8 mouse cellular contexts compared by ENCODE assay signal in genomic region chr4:52726625-52727297, GRCm38 (mm10).
DNase-seq lines count a peak whose midpoint lies in the region; ATAC-seq and TF ChIP-seq lines count a peak whose summit lies in the region.

No protein-coding gene starts in this region.

- peak; percentile 44; the same call in 1 of the 2 replicates for TF ChIP-seq CTCF in spleen, adult 2 months (IDR thresholded peaks at IDR 0.05; ENCODE audit: extremely low read depth, insufficient read depth, insufficient read length, insufficient replicate concordance)
- peak; percentile 98 for TF ChIP-seq CTCF in hindbrain, postnatal 0 days (IDR thresholded peaks at IDR 0.05; ENCODE audit: low read depth)

- no peaks in the 10 kb centered on the region for H3K27me3 ChIP-seq in spleen, adult 2 months (ENCODE audit: control insufficient read depth, insufficient read depth, low read length)
- H3K27me3 ChIP-seq in forebrain, embryonic 13.5 days: no peaks in the 10 kb centered on the region
- no peaks in the 10 kb centered on the region for H3K27me3 ChIP-seq in hindbrain, postnatal 0 days (ENCODE audit: insufficient read depth, low read length)

- H3K9ac ChIP-seq in forebrain, embryonic 13.5 days: no peak overlapping the region
- H3K9ac ChIP-seq in hindbrain, postnatal 0 days (replicated peaks; ENCODE audit: low read length): no peak overlapping the region

- no peak for TF ChIP-seq POLR2A in spleen, adult 2 months (IDR thresholded peaks at IDR 0.05; ENCODE audit: low read depth, low read length)

- H3K9me3 ChIP-seq in forebrain, embryonic 13.5 days (replicated peaks): no peaks in the 10 kb centered on the region
- H3K9me3 ChIP-seq in hindbrain, postnatal 0 days (ENCODE audit: low read length): no peaks in the 10 kb centered on the region

- peak; percentile 89 for ATAC-seq in forebrain, embryonic 13.5 days
- peak; percentile 78 for ATAC-seq in hindbrain, postnatal 0 days

- H3K4me3 ChIP-seq in spleen, adult 2 months (ENCODE audit: extremely low read depth, insufficient read depth, insufficient read length): no peak overlapping the region
- no peak overlapping the region for H3K4me3 ChIP-seq in forebrain, embryonic 13.5 days
- H3K4me3 ChIP-seq in hindbrain, postnatal 0 days (ENCODE audit: low read length): no peak overlapping the region

- 40% methylated on average over 14 of the region's 14 CpGs for WGBS in spleen, adult 2 months
- 29% methylated on average over 14 of the region's 14 CpGs for WGBS in forebrain, embryonic 13.5 days
- 18% methylated on average over 14 of the region's 14 CpGs for WGBS in hindbrain, postnatal 0 days

- intact Hi-C loops in left cerebral cortex, postnatal 4 days (cut with DNase I): loop anchor here (5.0 kb wide), 1 partner anchor 574 kb away; no protein-coding TSS in a partner anchor

- no peaks in the 10 kb centered on the region for H3K4me1 ChIP-seq in spleen, adult 2 months (ENCODE audit: control insufficient read depth, insufficient read depth, insufficient read length)
- no peaks in the 10 kb centered on the region for H3K4me1 ChIP-seq in forebrain, embryonic 13.5 days
- H3K4me1 ChIP-seq in hindbrain, postnatal 0 days (ENCODE audit: insufficient read depth, low read length): no peaks in the 10 kb centered on the region

- no peaks in the 10 kb centered on the region for H3K36me3 ChIP-seq in spleen, adult 2 months (ENCODE audit: control insufficient read depth, insufficient read depth, low read length)
- no peaks in the 10 kb centered on the region for H3K36me3 ChIP-seq in forebrain, embryonic 13.5 days (ENCODE audit: poor library complexity, severe bottlenecking)
- no peaks in the 10 kb centered on the region for H3K36me3 ChIP-seq in hindbrain, postnatal 0 days (ENCODE audit: insufficient read depth, low read length)

- DNase-seq in spleen, adult 2 months (ENCODE audit: low read depth in 1 of 2, low spot score in 2 of 2): no peak
- no peak for DNase-seq in spleen, postnatal 36 days (ENCODE audit: low spot score in 2 of 2)
- DNase-seq in c-Kit-positive CD71-positive TER-119-negative erythroid progenitor cells, embryonic 14.5 days (ENCODE audit: low read depth): peak; percentile 3
- DNase-seq in hindbrain, postnatal 0 days (ENCODE audit: low spot score): peak; percentile 93
- peak; percentile 63 for DNase-seq in left cerebral cortex, postnatal 4 days
- DNase-seq in neural tube, embryonic 10.5 days (ENCODE audit: extremely low spot score, low spot score): peak; percentile 57
- DNase-seq in thymus, postnatal 25 days: peak; percentile 12

- H3K27ac ChIP-seq in spleen, adult 2 months (ENCODE audit: insufficient read depth, low read length): no peak overlapping the region
- H3K27ac ChIP-seq in forebrain, embryonic 13.5 days: no peak overlapping the region
- H3K27ac ChIP-seq in hindbrain, postnatal 0 days: no peak overlapping the region

- no peak overlapping the region for H3K4me2 ChIP-seq in forebrain, embryonic 13.5 days
- H3K4me2 ChIP-seq in hindbrain, postnatal 0 days (ENCODE audit: low read depth, low read length): no peak overlapping the region

Comparison
In these comparisons a context has a peak if more than half of its experiments do, and no peak if none do; other contexts are left out.
1. DNase-seq: peak in c-Kit-positive CD71-positive TER-119-negative erythroid progenitor cells, embryonic 14.5 days (single experiment), hindbrain, postnatal 0 days (single experiment), left cerebral cortex, postnatal 4 days (single experiment), neural tube, embryonic 10.5 days (single experiment) and thymus, postnatal 25 days (single experiment); none in spleen, adult 2 months (0 of 2) and spleen, postnatal 36 days (0 of 2).